Mouse (Mus musculus) MEL-GATA-1-ER (cell line): ENCODE data around the gene Elk3.

Source experiments
- DNase-seq: peaks from one replicate; pipeline ENCODE4 v3.0.0-alpha.2; 2012; ENCODE audit warnings: low read depth; ENCODE audit errors: extremely low read depth

The Elk3 gene

GRCm38 (mm10) chr10:93270889-93271460 is 40.0 kb downstream of the Elk3 start:
- no peak for DNase-seq

- DNase-seq: no peak
Observed at GRCm38 (mm10) chr10:93269744-93270143, 41.2 kb downstream of the Elk3 start.

- no peak for DNase-seq
Observed at GRCm38 (mm10) chr10:93268339-93268738, 42.6 kb downstream of the Elk3 start.

- no peak for DNase-seq
Observed at GRCm38 (mm10) chr10:93267509-93267908, 43.4 kb downstream of the Elk3 start.

- DNase-seq: no peak
Observed at GRCm38 (mm10) chr10:93266521-93266920, 44.4 kb downstream of the Elk3 start.

- no peak for DNase-seq
Observed at GRCm38 (mm10) chr10:93265833-93266232, 45.1 kb downstream of the Elk3 start.

- no peak for DNase-seq
Observed at GRCm38 (mm10) chr10:93264001-93264400, 46.9 kb downstream of the Elk3 start.

- DNase-seq: no peak
Observed at GRCm38 (mm10) chr10:93263431-93263830, 47.5 kb downstream of the Elk3 start.

GRCm38 (mm10) chr10:93261981-93262499 is 48.9 kb downstream of the Elk3 start:
- DNase-seq: no peak

- DNase-seq: peak; percentile 75
Observed at GRCm38 (mm10) chr10:93261132-93261980, 49.6 kb downstream of the Elk3 start.

- no peak for DNase-seq
Observed at GRCm38 (mm10) chr10:93259826-93260225, 51.1 kb downstream of the Elk3 start.

- no peak for DNase-seq
Observed at GRCm38 (mm10) chr10:93255294-93255693, 55.6 kb downstream of the Elk3 start.

- DNase-seq: no peak
Observed at GRCm38 (mm10) chr10:93253156-93253555, 57.8 kb downstream of the Elk3 start.

GRCm38 (mm10) chr10:93252661-93253060 is 58.3 kb downstream of the Elk3 start:
- no peak for DNase-seq

- DNase-seq: no peak
Observed at GRCm38 (mm10) chr10:93251426-93251825, 59.5 kb downstream of the Elk3 start.

- DNase-seq: no peak
Observed at GRCm38 (mm10) chr10:93250436-93251317, 60.3 kb downstream of the Elk3 start.

GRCm38 (mm10) chr10:93249901-93250300 is 61.0 kb downstream of the Elk3 start:
- no peak for DNase-seq

GRCm38 (mm10) chr10:93248416-93248815 is 62.5 kb downstream of the Elk3 start:
- DNase-seq: no peak

- no peak for DNase-seq
Observed at GRCm38 (mm10) chr10:93247902-93248301, 63.0 kb downstream of the Elk3 start.

GRCm38 (mm10) chr10:93247422-93247821 is 63.5 kb downstream of the Elk3 start:
- DNase-seq: no peak

GRCm38 (mm10) chr10:93246185-93246920 is 64.6 kb downstream of the Elk3 start:
- DNase-seq: no peak
